Mouse (Mus musculus) ES-E14 (cell line): Measurements from ENCODE around the gene Jph2.

ENCODE experiments used
- CHD2 ChIP-seq: IDR thresholded peaks from 2 replicates; pipeline ENCODE4 v1.6.1; 2014; ENCODE audit warnings: mild to moderate bottlenecking, low read depth, low read length, inconsistent platforms
- HCFC1 ChIP-seq: IDR thresholded peaks from 2 replicates; pipeline ENCODE4 v1.6.1; 2012; ENCODE audit warnings: low read length, inconsistent platforms, borderline replicate concordance; ENCODE audit not compliant: insufficient read depth
- MAFK ChIP-seq: IDR thresholded peaks from 2 replicates; pipeline ENCODE4 v1.6.1; 2014; ENCODE audit warnings: mild to moderate bottlenecking, low read depth, low read length, inconsistent platforms; ENCODE audit not compliant: insufficient read depth
- ZC3H11A ChIP-seq: IDR thresholded peaks from 2 replicates; pipeline ENCODE4 v1.6.1; 2012; ENCODE audit warnings: low read depth, mild to moderate bottlenecking, inconsistent platforms, low read length, borderline replicate concordance
- ZNF384 ChIP-seq: IDR thresholded peaks from 2 replicates; pipeline ENCODE4 v1.6.1; 2012; ENCODE audit warnings: low read depth, low read length, inconsistent platforms

DNA sequence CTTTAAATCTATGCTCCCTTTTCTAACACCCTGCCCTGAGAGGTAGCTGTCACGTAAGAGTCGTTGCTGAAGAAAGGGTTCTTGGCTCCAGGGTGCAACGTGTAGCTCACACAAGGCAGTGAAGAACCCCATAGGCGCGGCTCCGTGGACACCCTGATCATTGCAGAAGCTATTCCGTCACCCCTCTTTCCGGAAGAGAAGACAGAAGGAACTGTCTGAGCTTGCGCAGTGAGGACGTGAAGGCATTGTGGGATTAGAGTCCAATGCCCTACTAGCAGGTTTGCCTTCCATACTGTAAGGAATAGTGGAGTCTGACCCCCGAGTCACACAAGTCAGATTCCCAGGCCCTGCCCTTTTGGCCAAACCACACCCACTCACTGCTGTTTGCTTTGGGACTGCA is 51.3 kb downstream of the Jph2 start:
- TF ChIP-seq MAFK (no peak), HCFC1 (no peak), CHD2 (no peak), ZNF384 (no peak), ZC3H11A (no peak)
